Mouse (Mus musculus) lung, postnatal 0 days (tissue): ENCODE data around the gene Map2k7.

Source experiments
- CTCF ChIP-seq: IDR thresholded peaks from 2 replicates; pipeline ENCODE4 v1.5.1; 2016; ENCODE audit warnings: antibody characterized with exemption, mild to moderate bottlenecking
- EP300 ChIP-seq: IDR thresholded peaks from 2 replicates; pipeline ENCODE4 v1.6.1; 2016; ENCODE audit warnings: antibody characterized with exemption, mild to moderate bottlenecking, control low read depth

- TF ChIP-seq EP300 (no peak), CTCF (peak; percentile 92)
Observed at GRCm38 (mm10) chr8:4192807-4193587, 45.5 kb upstream of the Map2k7 start.
